Mouse (Mus musculus) brown adipose tissue, adult 24 weeks (tissue): ENCODE measurements around the gene Fam189a2. TPM values are rescaled to one million over a fixed set of nuclear protein-coding genes. Genes with fewer than 3 reads are reported as not detected.

Source experiments
- H3K27ac ChIP-seq: fragments of 200-500 bp; replicated peaks from 2 replicates; pipeline ENCODE4 v1.5.1; 2012; ENCODE audit warnings: low read depth, mild to moderate bottlenecking, low read length
- H3K4me1 ChIP-seq: fragments of 200-500 bp; 2 replicates; pipeline ENCODE4 v1.6.1; 2012; ENCODE audit warnings: low read length, mixed read lengths; ENCODE audit not compliant: control insufficient read depth, insufficient read depth, insufficient read length
- H3K4me3 ChIP-seq: fragments of 200-500 bp; 2 replicates; pipeline ENCODE4 v1.5.1; 2012; ENCODE audit warnings: low read depth, mild to moderate bottlenecking, low read length, moderate library complexity; ENCODE audit not compliant: insufficient read depth
- polyA plus RNA-seq: library from polyadenylated mRNA; stranded (reverse); fragments of >200 nt; gene quantifications from 2 replicates; pipeline ENCODE4 v1.2.4, GENCODE M21; 2012; ENCODE audit not compliant: missing spikeins, insufficient read depth, insufficient read length

The Fam189a2 gene
- 2.9 and 3.7 TPM in 2 replicates for polyA plus RNA-seq

- Histone ChIP-seq H3K4me1 (peaks cover 7% of the 10 kb centered on the region), H3K27ac (peak within 1 kb of the TSS; percentile 70), H3K4me3 (peak within 1 kb of the TSS; percentile 97)
Measured at GRCm38 (mm10) chr19:24030871-24031556, at the start of gene Fam189a2. Gene Fam189a2 (minus strand): TSS chr19:24031019.

- H3K27ac ChIP-seq = no peak overlapping the region
- H3K4me3 ChIP-seq = no peak overlapping the region
Measured at GRCm38 (mm10) chr19:24077658-24078057, 46.8 kb upstream of the Fam189a2 start.

DNA sequence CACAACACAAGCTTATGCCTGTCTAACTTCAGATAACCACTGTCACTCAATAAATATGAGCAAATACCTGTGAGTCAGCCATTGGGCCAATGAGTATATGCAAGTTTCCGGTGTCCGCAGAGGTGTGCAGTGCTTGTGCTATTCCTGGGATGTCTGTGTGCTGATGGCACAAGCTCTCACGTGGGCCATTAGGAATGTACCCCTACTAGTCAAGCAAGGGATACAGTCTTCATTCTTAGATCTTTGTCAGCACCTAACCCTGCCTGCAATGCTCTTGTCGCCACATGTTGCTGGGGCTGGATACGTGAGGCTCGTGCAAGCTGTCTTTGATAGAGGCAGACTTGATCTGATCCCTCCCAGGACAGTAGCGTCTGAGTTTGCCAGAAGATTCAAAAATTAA, 45.7 kb upstream of the Fam189a2 start:
- Histone ChIP-seq H3K4me3 (no peak overlapping the region), H3K4me1 (no peaks in the 10 kb centered on the region), H3K27ac (no peak overlapping the region)

More at GRCm38 (mm10) chr19:24077658-24078057, 46.8 kb upstream of the Fam189a2 start:
- H3K4me1 ChIP-seq = no peaks in the 10 kb centered on the region

DNA sequence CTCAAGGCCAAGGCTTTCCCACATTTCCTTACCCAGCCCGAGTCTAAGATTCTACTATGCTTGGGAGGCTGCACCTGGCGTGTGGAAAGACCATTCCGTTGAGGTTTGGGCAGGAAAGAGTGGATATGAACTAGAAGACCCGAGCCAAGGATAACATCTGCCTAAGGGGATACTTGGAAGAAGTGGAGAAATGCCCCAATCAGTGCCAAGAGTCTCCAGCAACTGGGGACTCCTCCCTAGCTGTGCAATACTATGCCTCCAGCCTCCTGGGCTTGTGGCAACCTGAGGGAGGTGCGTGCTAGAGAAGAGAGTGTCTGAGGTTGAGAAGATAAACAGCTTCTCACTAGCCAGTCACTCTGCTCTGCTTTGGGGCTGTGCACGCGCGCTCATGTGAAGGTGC, 45.1 kb upstream of the Fam189a2 start:
- Histone ChIP-seq H3K4me1 (no peaks in the 10 kb centered on the region), H3K27ac (no peak overlapping the region)

GRCm38 (mm10) chr19:24073155-24073554, 42.3 kb upstream of the Fam189a2 start:
- Histone ChIP-seq H3K27ac (no peak overlapping the region), H3K4me1 (no peaks in the 10 kb centered on the region), H3K4me3 (no peak overlapping the region)

More for the DNA sequence above, 45.1 kb upstream of the Fam189a2 start:
- H3K4me3 ChIP-seq = no peak overlapping the region

DNA sequence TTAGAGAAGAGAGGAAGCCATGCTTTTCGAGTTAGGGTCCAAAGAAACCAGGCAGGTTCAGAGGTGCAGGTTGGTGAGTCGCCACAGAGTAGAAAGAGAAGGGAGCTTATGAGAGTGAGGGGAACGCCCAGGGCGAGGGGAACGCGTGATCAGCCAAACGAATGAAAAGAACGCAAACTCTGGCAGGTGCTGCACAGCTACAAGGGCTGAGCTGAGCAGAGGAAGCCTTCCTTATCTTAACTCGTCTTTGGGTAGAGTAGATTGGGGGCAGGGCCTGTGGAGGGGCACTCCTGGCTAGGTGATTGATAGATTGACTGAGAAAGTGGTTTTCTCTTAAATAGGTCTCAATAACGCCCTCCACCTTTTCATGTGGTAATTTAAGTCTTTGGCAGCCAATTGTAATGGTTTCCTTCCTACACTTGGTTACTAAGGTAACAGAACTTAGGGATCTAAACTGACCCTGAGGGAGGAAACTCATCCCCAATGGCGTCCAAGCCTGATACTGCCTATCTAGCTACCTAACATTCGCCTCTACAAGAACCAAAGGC, 33.6 kb upstream of the Fam189a2 start:
- Histone ChIP-seq H3K27ac (no peak overlapping the region), H3K4me1 (no peaks in the 10 kb centered on the region), H3K4me3 (no peak overlapping the region)

DNA sequence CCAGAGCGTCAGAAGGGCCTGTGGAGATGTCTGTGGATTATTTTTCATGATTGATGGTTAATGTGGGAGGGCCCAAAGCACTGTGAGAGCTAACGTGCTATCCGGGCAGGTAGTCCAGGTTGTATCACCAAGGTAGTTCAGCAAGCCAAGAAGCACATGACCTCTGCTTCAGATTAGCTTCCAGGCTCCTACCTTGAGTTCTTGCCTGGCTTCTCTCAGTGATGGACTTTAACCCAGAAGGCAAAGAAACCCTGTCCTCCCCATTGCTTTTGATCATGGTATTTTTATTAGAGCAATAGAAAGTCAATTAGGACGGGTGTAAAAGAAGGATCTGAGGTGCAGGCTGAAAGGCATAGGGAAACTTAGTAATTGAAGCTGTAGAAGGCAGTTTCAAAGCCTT, 32.8 kb upstream of the Fam189a2 start:
- Histone ChIP-seq H3K4me1 (no peaks in the 10 kb centered on the region), H3K27ac (no peak overlapping the region), H3K4me3 (no peak overlapping the region)

GRCm38 (mm10) chr19:24058851-24059250, 28.0 kb upstream of the Fam189a2 start:
- Histone ChIP-seq H3K4me1 (peaks cover 9% of the 10 kb centered on the region; the same call in 1 of the 2 replicates), H3K27ac (no peak overlapping the region), H3K4me3 (no peak overlapping the region)

GRCm38 (mm10) chr19:24058021-24058420, 27.2 kb upstream of the Fam189a2 start:
- H3K4me1 ChIP-seq = peaks cover 9% of the 10 kb centered on the region; the same call in 1 of the 2 replicates
- no peak overlapping the region for H3K4me3 ChIP-seq
- H3K27ac ChIP-seq = no peak overlapping the region

DNA sequence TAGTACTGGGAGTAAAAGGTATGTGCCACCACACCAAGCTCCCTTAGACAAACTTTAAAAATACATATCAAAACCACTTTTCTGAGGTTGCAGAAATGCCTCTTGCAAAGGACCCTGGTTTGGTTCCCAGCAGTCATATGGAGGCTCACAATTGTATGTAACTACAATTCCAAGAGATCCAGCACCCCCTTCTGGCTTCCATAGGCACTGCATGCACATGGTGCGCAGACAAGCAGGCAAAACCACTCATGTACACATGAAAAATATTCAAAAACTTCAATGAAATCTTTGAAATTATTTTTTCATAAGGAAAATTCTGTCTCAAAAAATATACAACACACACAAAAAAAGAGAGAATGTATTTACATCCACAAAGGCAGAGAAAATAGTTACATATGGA, 26.1 kb upstream of the Fam189a2 start:
- Histone ChIP-seq H3K4me3 (no peak overlapping the region), H3K4me1 (peaks cover 9% of the 10 kb centered on the region; the same call in 1 of the 2 replicates), H3K27ac (no peak overlapping the region)

DNA sequence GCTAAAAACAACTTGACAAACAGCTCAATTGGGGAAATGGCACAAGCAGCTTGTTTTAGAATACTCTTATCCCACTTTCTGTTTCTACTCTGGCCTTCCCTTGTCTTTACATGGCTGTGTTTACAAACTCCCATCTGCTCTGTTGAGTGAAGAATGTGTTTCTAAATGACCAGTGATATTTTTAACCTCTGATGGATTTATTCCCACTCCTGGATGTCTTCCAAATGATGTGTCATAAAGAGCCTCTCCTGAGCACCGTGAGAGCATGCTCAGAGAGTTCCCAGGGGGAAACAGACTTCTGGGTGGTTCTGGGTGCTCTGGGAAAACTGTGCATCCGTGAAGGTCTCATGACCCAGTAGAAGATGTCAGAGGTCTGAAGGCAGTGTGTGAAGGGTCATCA, 24.1 kb upstream of the Fam189a2 start:
- peaks cover 9% of the 10 kb centered on the region; the same call in 1 of the 2 replicates for H3K4me1 ChIP-seq
- peak overlapping the region; percentile 71 for H3K27ac ChIP-seq

GRCm38 (mm10) chr19:24054265-24054664, 23.4 kb upstream of the Fam189a2 start:
- peaks cover 9% of the 10 kb centered on the region; the same call in 1 of the 2 replicates for H3K4me1 ChIP-seq
- H3K4me3 ChIP-seq = no peak overlapping the region
- H3K27ac ChIP-seq = peak overlapping the region; percentile 71

More for the DNA sequence above, 24.1 kb upstream of the Fam189a2 start:
- H3K4me3 ChIP-seq = no peak overlapping the region

GRCm38 (mm10) chr19:24050514-24050913, 19.7 kb upstream of the Fam189a2 start:
- Histone ChIP-seq H3K27ac (no peak overlapping the region), H3K4me1 (peaks cover 9% of the 10 kb centered on the region; the same call in 1 of the 2 replicates), H3K4me3 (no peak overlapping the region)

DNA sequence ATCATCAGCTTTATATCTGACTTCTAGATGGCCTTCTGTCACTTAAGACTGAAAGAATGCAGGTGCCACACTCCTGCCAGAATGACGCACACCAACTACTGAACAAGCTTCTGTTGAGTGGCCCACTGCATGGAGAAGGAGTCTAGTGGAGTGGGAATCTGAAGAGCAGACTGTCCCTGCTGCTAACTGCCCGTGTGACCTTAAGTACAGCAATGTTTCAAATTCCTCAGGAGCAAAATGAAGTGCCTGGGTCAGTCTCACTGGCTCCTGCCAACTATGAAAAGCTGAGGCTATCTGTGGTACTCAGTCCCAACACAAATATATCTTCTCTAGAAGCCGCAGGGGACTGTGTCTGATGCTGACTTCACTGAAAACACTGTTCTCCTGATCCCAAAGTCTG, 18.5 kb upstream of the Fam189a2 start:
- H3K27ac ChIP-seq = no peak overlapping the region
- no peak overlapping the region for H3K4me3 ChIP-seq
- peaks cover 2% of the 10 kb centered on the region; the same call in 1 of the 2 replicates for H3K4me1 ChIP-seq

GRCm38 (mm10) chr19:24046395-24046993, 15.7 kb upstream of the Fam189a2 start:
- Histone ChIP-seq H3K4me3 (no peak overlapping the region), H3K27ac (no peak overlapping the region), H3K4me1 (no peaks in the 10 kb centered on the region)
